In the genomic region with DNA sequence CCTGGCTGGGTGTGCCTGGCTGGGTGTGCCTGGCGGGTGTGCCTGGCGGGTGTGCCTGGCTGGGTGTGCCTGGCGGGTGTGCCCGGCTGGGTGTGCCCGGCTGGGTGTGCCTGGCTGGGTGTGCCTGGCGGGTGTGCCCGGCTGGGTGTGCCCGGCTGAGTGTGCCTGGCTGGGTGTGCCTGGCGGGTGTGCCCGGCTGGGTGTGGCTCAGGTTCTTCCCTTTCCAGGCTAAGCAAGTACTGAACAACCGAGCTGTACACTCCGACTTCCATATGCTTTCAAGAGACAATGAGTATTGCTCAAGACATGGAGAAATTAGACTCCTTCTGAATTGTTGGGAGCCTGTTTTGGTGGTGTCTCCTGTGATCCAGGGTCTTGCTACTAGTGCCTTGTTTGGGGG, we compare ENCODE assay signal across 1 mouse cellular context.
A peak's percentile ranks its signal among the peaks of the same experiment; 100 is the strongest.
TF ChIP-seq lines count a peak whose summit lies in the region.

No protein-coding gene starts in this region.

TF ChIP-seq in MEL, 35 proteins besides CTCF, POLR2A, EP300 and RAD21:
- TF ChIP-seq ZMIZ1 (IDR thresholded peaks at IDR 0.05; ENCODE audit: low read depth, low read length), result peak; percentile 67; the same call in 1 of the 2 replicates
- no peak for TF ChIP-seq MYB (IDR thresholded peaks at IDR 0.05; ENCODE audit: low read depth, low read length)
